Mouse (Mus musculus) neural tube, embryonic 11.5 days (tissue): ENCODE data around the gene Prlhr. TPM values are rescaled to one million over a fixed set of nuclear protein-coding genes. Genes with fewer than 3 reads are reported as not detected.

ENCODE experiments used
- polyA plus RNA-seq: library from polyadenylated mRNA; unstranded; fragments of >200 nt; fragmentation: Nextera tagmentation; extraction: Ambion mirVana; gene quantifications from 2 replicates; pipeline ENCODE4 v1.2.1, GENCODE M21; 2014

The Prlhr gene
- polyA plus RNA-seq, 1 experiment from 2014 or later = not detected

Other genes starting within 250 kb of the Prlhr start
- gene Fam204a, start 241.6 kb downstream of the Prlhr start, polyA plus RNA-seq = 74.9 and 82.6 TPM in 2 replicates
- gene Cacul1, start 112.7 kb upstream of the Prlhr start, polyA plus RNA-seq = 36.4 and 38.3 TPM in 2 replicates